Mouse (Mus musculus) liver, embryonic 14.5 days (tissue): ENCODE measurements at regions not wholly inside any gene's neighbourhood (a gene's known extent, or its start where the extent isn't known, plus 50 kb on each side); places are given as distances from the start of the nearest gene placed in this dataset.
"Not testable (repeated sequence)": the region's sequence is repeated elsewhere in the genome, so short reads cannot be mapped to it uniquely, and the experiment has no call there.

Experiments
- CTCF ChIP-seq: IDR thresholded peaks from 2 replicates; pipeline ENCODE4 v1.5.1; 2016; ENCODE audit warnings: antibody characterized with exemption, low read depth, control low read depth
- EP300 ChIP-seq: IDR thresholded peaks from 2 replicates; pipeline ENCODE4 v1.6.1; 2016; ENCODE audit warnings: antibody characterized with exemption, low read depth

DNA sequence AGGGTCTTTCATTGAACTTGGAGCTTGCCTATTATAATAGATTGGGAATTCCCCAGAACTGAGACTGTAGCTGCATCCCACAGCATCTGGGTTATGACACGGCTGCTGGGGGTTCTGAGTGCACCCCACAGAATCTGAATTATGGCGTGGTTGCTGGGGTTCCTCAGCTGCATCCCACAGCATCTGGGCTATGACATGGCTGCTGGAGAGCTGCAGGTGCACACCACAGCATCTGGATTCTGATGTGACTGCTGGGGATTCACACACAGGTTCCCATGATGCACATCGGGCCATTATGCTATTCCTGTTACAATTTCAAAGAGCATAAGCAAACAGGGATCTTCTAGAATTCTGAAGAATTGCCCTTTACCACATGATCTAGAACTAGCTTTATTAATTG, 585.0 kb upstream of the Olfr1507 start:
- TF ChIP-seq CTCF, EP300: not testable (repeated sequence)
